In the genomic region with DNA sequence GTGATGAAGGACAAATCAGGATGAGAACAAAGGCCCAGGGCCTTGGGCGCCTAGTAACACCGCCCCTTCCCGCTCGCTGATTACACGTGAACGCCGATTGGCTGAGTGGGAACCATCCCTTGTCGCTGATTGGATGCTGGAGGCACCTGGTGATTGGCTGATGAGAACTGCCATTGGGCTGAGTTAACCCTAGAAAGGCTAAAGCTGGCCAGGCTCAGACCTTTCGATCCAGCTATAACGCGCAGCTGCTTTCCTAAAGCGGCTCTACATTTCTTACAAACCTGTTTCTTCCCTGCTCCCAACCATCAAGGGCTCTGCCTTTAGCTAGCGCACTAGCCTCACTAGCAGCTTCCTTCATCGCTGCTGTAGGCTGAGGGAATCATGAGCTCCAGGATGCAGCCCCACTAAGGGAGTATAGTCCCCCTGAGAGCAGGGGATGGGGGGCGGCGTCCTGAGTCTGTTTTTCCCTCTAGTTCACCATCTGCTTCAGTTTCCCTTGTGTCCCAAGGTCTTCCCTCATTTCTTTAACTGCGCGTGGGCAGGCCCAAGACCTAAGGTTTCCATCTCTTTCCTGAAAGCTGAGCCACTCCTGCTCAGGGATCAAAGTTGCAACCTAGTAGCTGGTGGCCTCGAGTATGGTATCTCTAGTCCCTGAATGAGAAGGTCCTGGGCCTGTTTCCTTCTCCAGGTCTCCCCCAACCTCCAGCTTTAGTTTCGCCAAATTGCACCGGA, we compare ENCODE assay signal across 8 mouse cellular contexts. TPM values are rescaled to one million over a fixed set of nuclear protein-coding genes. Genes with fewer than 3 reads are reported as not detected.
DNase-seq lines count a peak whose midpoint lies in the region; ATAC-seq and TF ChIP-seq lines count a peak whose summit lies in the region.

No protein-coding gene starts in this region.

- under 1% methylated on average over 21 of the region's 21 CpGs for WGBS in forebrain, embryonic 13.5 days
- WGBS in large intestine, adult 2 months = under 1% methylated on average over 21 of the region's 21 CpGs
- WGBS in liver, postnatal 0 days (ENCODE audit: insufficient replicate concordance) = 0% methylated on average over 21 of the region's 21 CpGs
- under 1% methylated on average over 21 of the region's 21 CpGs for WGBS in neural tube, embryonic 14.5 days

- no peaks in the 10 kb centered on the region for H3K27me3 ChIP-seq in ES-Bruce4 (ENCODE audit: control insufficient read depth, insufficient read depth, low read length, poor library complexity, severe bottlenecking)
- H3K27me3 ChIP-seq in forebrain, embryonic 13.5 days = 0 out of 2 replicates have a peak, but pooled peaks cover 4% of the 10 kb centered on the region
- no peaks in the 10 kb centered on the region for H3K27me3 ChIP-seq in liver, postnatal 0 days (ENCODE audit: insufficient read depth, low read length)
- no peaks in the 10 kb centered on the region for H3K27me3 ChIP-seq in neural tube, embryonic 14.5 days (ENCODE audit: control insufficient read depth, insufficient read depth, low read length)

- peak overlapping the region; percentile 38 for H3K9ac ChIP-seq in ES-Bruce4 (ENCODE audit: low read depth, poor library complexity, severe bottlenecking)
- H3K9ac ChIP-seq in forebrain, embryonic 13.5 days = peak overlapping the region; percentile 77
- peak overlapping the region; percentile 68 for H3K9ac ChIP-seq in liver, postnatal 0 days (replicated peaks)
- peak overlapping the region; percentile 84 for H3K9ac ChIP-seq in neural tube, embryonic 14.5 days (replicated peaks; ENCODE audit: low read depth, low read length)

- peak overlapping the region; percentile 87 for H3K27ac ChIP-seq in ES-Bruce4 (ENCODE audit: insufficient read depth, low read length)
- H3K27ac ChIP-seq in forebrain, embryonic 13.5 days = peak overlapping the region; percentile 95
- H3K27ac ChIP-seq in liver, postnatal 0 days (ENCODE audit: low read depth) = peak overlapping the region; percentile 79
- H3K27ac ChIP-seq in neural tube, embryonic 14.5 days (ENCODE audit: low read depth, low read length) = peak overlapping the region; percentile 98

- ATAC-seq in cerebellum, adult (ENCODE audit: insufficient number of reproducible peaks, low FRiP score, low TSS enrichment) = peak; percentile 87
- ATAC-seq in forebrain, embryonic 13.5 days = peak; percentile 96
- ATAC-seq in liver, postnatal 0 days = peak; percentile 84
- ATAC-seq in neural tube, embryonic 14.5 days (ENCODE audit: low read depth) = peak; percentile 93

- peak overlapping the region; percentile 92 for H3K4me2 ChIP-seq in forebrain, embryonic 13.5 days
- peak overlapping the region; percentile 98 for H3K4me2 ChIP-seq in liver, postnatal 0 days (ENCODE audit: low read depth, low read length)
- peak overlapping the region; percentile 99 for H3K4me2 ChIP-seq in neural tube, embryonic 14.5 days (ENCODE audit: low read depth, low read length)

- TF ChIP-seq CTCF in ES-Bruce4 (IDR thresholded peaks at IDR 0.05; ENCODE audit: low read depth, low read length) = no peak
- TF ChIP-seq CTCF in liver, postnatal 0 days (IDR thresholded peaks at IDR 0.05; ENCODE audit: low read depth) = no peak

- DNase-seq in heart, postnatal 10 days = peak; percentile 96
- peak; percentile 98 for DNase-seq in large intestine, adult 2 months (ENCODE audit: low read depth, low spot score)
- peak; percentile 90 for DNase-seq in liver, postnatal 0 days
- DNase-seq in testis, postnatal 10 days (ENCODE audit: low spot score) = peak; percentile 88

- H3K9me3 ChIP-seq in ES-Bruce4 (replicated peaks; ENCODE audit: control insufficient read depth, insufficient read depth, low read length, poor library complexity, severe bottlenecking) = no peaks in the 10 kb centered on the region
- H3K9me3 ChIP-seq in forebrain, embryonic 13.5 days (replicated peaks) = no peaks in the 10 kb centered on the region
- no peaks in the 10 kb centered on the region for H3K9me3 ChIP-seq in liver, postnatal 0 days (ENCODE audit: low read length)
- H3K9me3 ChIP-seq in neural tube, embryonic 14.5 days (ENCODE audit: control insufficient read depth, low read length) = no peaks in the 10 kb centered on the region

- H3K4me3 ChIP-seq in ES-Bruce4 (ENCODE audit: low read depth, low read length) = peak overlapping the region; percentile 94
- H3K4me3 ChIP-seq in forebrain, embryonic 13.5 days = peak overlapping the region; percentile 69
- peak overlapping the region; percentile 79 for H3K4me3 ChIP-seq in liver, postnatal 0 days (ENCODE audit: low read depth, low read length)
- H3K4me3 ChIP-seq in neural tube, embryonic 14.5 days (ENCODE audit: low read depth, low read length) = peak overlapping the region; percentile 81

- intact Hi-C loops in heart, postnatal 10 days (cut with DNase I) = no loop called here

- TF ChIP-seq EP300 in ES-Bruce4 (IDR thresholded peaks at IDR 0.05; ENCODE audit: insufficient read depth, low read depth, low read length) = peak; percentile 55; the same call in 1 of the 2 replicates
- TF ChIP-seq EP300 in liver, postnatal 0 days (IDR thresholded peaks at IDR 0.05; ENCODE audit: low read depth) = no peak

- TF ChIP-seq POLR2A in ES-Bruce4 (IDR thresholded peaks at IDR 0.05; ENCODE audit: insufficient read depth, low read length) = peak; percentile 49

- H3K36me3 ChIP-seq in ES-Bruce4 (ENCODE audit: control insufficient read depth, insufficient read depth, low read length, poor library complexity, severe bottlenecking) = peaks cover 14% of the 10 kb centered on the region
- H3K36me3 ChIP-seq in forebrain, embryonic 13.5 days (ENCODE audit: poor library complexity, severe bottlenecking) = peaks cover 25% of the 10 kb centered on the region
- peaks cover 11% of the 10 kb centered on the region for H3K36me3 ChIP-seq in liver, postnatal 0 days (replicated peaks; ENCODE audit: insufficient read depth, low read length)
- peaks cover 18% of the 10 kb centered on the region for H3K36me3 ChIP-seq in neural tube, embryonic 14.5 days (ENCODE audit: control insufficient read depth, insufficient read depth, low read length)

- H3K4me1 ChIP-seq in ES-Bruce4 (ENCODE audit: control insufficient read depth, insufficient read depth, low read length) = peaks cover 8% of the 10 kb centered on the region
- peaks cover 25% of the 10 kb centered on the region for H3K4me1 ChIP-seq in forebrain, embryonic 13.5 days
- H3K4me1 ChIP-seq in liver, postnatal 0 days (ENCODE audit: insufficient read depth) = peaks cover 28% of the 10 kb centered on the region
- peaks cover 25% of the 10 kb centered on the region for H3K4me1 ChIP-seq in neural tube, embryonic 14.5 days (ENCODE audit: control insufficient read depth, insufficient read depth, low read length)

RNA-seq across cellular contexts. Expression of a gene that starts 3.0 kb away (rescaled TPM):
- polyA plus RNA-seq in ES-Bruce4 (2011; ENCODE audit: insufficient read depth, insufficient read length, low read depth, missing spikeins) = 61.9 and 69.3 TPM in 2 replicates
- 168 TPM in 2 replicates for polyA plus RNA-seq in forebrain, embryonic 13.5 days (2015; fragmentation: Nextera tagmentation; extraction: Ambion mirVana)
- 10 to 100 TPM; 47.4 to 50.1 TPM for total RNA-seq in heart, postnatal 10 days (2021)
- polyA plus RNA-seq in large intestine, adult 2 months (2012; rRNA removed) = 177 and 217 TPM in 2 replicates
- polyA plus RNA-seq in liver, postnatal 0 days (2015; fragmentation: Nextera tagmentation; extraction: Ambion mirVana) = 17.5 and 23.9 TPM in 2 replicates
- polyA plus RNA-seq in neural tube, embryonic 14.5 days (2014; fragmentation: Nextera tagmentation; extraction: Ambion mirVana) = 150 and 158 TPM in 2 replicates

RNA-seq across cellular contexts. Expression of a gene that starts 3.1 kb away (rescaled TPM):
- polyA plus RNA-seq in ES-Bruce4 (2011; ENCODE audit: insufficient read depth, insufficient read length, low read depth, missing spikeins) = 16.7 and 18.1 TPM in 2 replicates
- polyA plus RNA-seq in forebrain, embryonic 13.5 days (2015; fragmentation: Nextera tagmentation; extraction: Ambion mirVana) = 3.9 and 4.8 TPM in 2 replicates
- 10 to 100 TPM; 17.8 to 18.8 TPM for total RNA-seq in heart, postnatal 10 days (2021)
- polyA plus RNA-seq in large intestine, adult 2 months (2012; rRNA removed) = 174 and 242 TPM in 2 replicates
- polyA plus RNA-seq in liver, postnatal 0 days (2015; fragmentation: Nextera tagmentation; extraction: Ambion mirVana) = 14.3 and 16.8 TPM in 2 replicates
- 5.2 and 6.8 TPM in 2 replicates for polyA plus RNA-seq in neural tube, embryonic 14.5 days (2014; fragmentation: Nextera tagmentation; extraction: Ambion mirVana)

RNA-seq across cellular contexts. Expression of a gene that starts 22.2 kb away (rescaled TPM):
- polyA plus RNA-seq in ES-Bruce4 (2011; ENCODE audit: insufficient read depth, insufficient read length, low read depth, missing spikeins) = 22.0 and 46.7 TPM in 2 replicates
- polyA plus RNA-seq in forebrain, embryonic 13.5 days (2015; fragmentation: Nextera tagmentation; extraction: Ambion mirVana) = 96.0 and 113 TPM in 2 replicates
- under 1 TPM in 1 of 2 experiments, not detected in 1; 0.31 TPM for total RNA-seq in heart, postnatal 10 days (2021)
- 1.3 and 2.3 TPM in 2 replicates for polyA plus RNA-seq in large intestine, adult 2 months (2012; rRNA removed)
- not detected in 2 replicates for polyA plus RNA-seq in liver, postnatal 0 days (2015; fragmentation: Nextera tagmentation; extraction: Ambion mirVana)
- polyA plus RNA-seq in neural tube, embryonic 14.5 days (2014; fragmentation: Nextera tagmentation; extraction: Ambion mirVana) = 155 and 188 TPM in 2 replicates

RNA-seq across cellular contexts. Expression of a gene that starts 27.9 kb away (rescaled TPM):
- 52.3 and 57.0 TPM in 2 replicates for polyA plus RNA-seq in ES-Bruce4 (2011; ENCODE audit: insufficient read depth, insufficient read length, low read depth, missing spikeins)
- polyA plus RNA-seq in forebrain, embryonic 13.5 days (2015; fragmentation: Nextera tagmentation; extraction: Ambion mirVana) = 116 and 127 TPM in 2 replicates
- total RNA-seq in heart, postnatal 10 days (2021) = 10 to 100 TPM; 32.0 to 33.9 TPM
- 56.9 and 68.9 TPM in 2 replicates for polyA plus RNA-seq in large intestine, adult 2 months (2012; rRNA removed)
- polyA plus RNA-seq in liver, postnatal 0 days (2015; fragmentation: Nextera tagmentation; extraction: Ambion mirVana) = 35.9 and 37.1 TPM in 2 replicates
- polyA plus RNA-seq in neural tube, embryonic 14.5 days (2014; fragmentation: Nextera tagmentation; extraction: Ambion mirVana) = 87.5 and 94.9 TPM in 2 replicates

RNA-seq across cellular contexts. Expression of a gene that starts 31.7 kb away (rescaled TPM):
- polyA plus RNA-seq in ES-Bruce4 (2011; ENCODE audit: insufficient read depth, insufficient read length, low read depth, missing spikeins) = 33.6 and 38.5 TPM in 2 replicates
- 22.0 and 26.7 TPM in 2 replicates for polyA plus RNA-seq in forebrain, embryonic 13.5 days (2015; fragmentation: Nextera tagmentation; extraction: Ambion mirVana)
- 1 to 10 TPM; 5.2 to 6.3 TPM for total RNA-seq in heart, postnatal 10 days (2021)
- 6.9 and 7.0 TPM in 2 replicates for polyA plus RNA-seq in large intestine, adult 2 months (2012; rRNA removed)
- polyA plus RNA-seq in liver, postnatal 0 days (2015; fragmentation: Nextera tagmentation; extraction: Ambion mirVana) = 4.9 and 6.5 TPM in 2 replicates
- polyA plus RNA-seq in neural tube, embryonic 14.5 days (2014; fragmentation: Nextera tagmentation; extraction: Ambion mirVana) = 2.3 and 3.2 TPM in 2 replicates

Comparison
In these comparisons a context has a peak if more than half of its experiments do, and no peak if none do; other contexts are left out.
1. Peak in every context shown above with its lines: DNase-seq, ATAC-seq, H3K4me3 ChIP-seq and H3K27ac ChIP-seq.